Mouse (Mus musculus): ENCODE results near the gene Skint11. TPM values are rescaled to one million over a fixed set of nuclear protein-coding genes. Genes with fewer than 3 reads are reported as not detected.
"Not testable (repeated sequence)": the region's sequence is repeated elsewhere in the genome, so short reads cannot be mapped to it uniquely, and the experiment has no call there.

The Skint11 gene
- not detected in 2 replicates for total RNA-seq (2012; rRNA removed)

- in situ Hi-C loops (cut with MboI; ENCODE audit: low sequenced_read_pairs in 2 of 2, unreplicated experiment in 2 of 2) = no loop called here
- Histone ChIP-seq H3K27ac (ENCODE audit: insufficient read depth, low read depth, low read length, poor library complexity, severe bottlenecking) (no peak within 1 kb of the TSS), H3K4me3 (ENCODE audit: insufficient read depth in 1 of 2, low read depth in 1 of 2, low read length in 2 of 2, poor library complexity in 1 of 2, severe bottlenecking in 1 of 2) (no peak within 1 kb of the TSS), H3K4me1 (ENCODE audit: control insufficient read depth in 2 of 2, insufficient read depth in 2 of 2, low read length in 2 of 2, poor library complexity in 1 of 2) (no peaks in the 10 kb centered on the region), H3K36me3 (ENCODE audit: control insufficient read depth, insufficient read depth, low read length, poor library complexity, severe bottlenecking) (no peaks in the 10 kb centered on the region), H3K9ac (ENCODE audit: insufficient read depth, low read depth, low read length, poor library complexity, severe bottlenecking) (no peak within 1 kb of the TSS), H3K9me3 (ENCODE audit: control insufficient read depth, insufficient read depth, low read depth, low read length) (no peaks in the 10 kb centered on the region)
- TF ChIP-seq HCFC1 (IDR thresholded peaks at IDR 0.05; ENCODE audit: borderline replicate concordance, insufficient read depth, low read length) (no peak), MAFK (IDR thresholded peaks at IDR 0.05; ENCODE audit: insufficient read depth, low read depth, low read length) (no peak), CHD2 (IDR thresholded peaks at IDR 0.05; ENCODE audit: low read depth, low read length) (no peak), ZNF384 (IDR thresholded peaks at IDR 0.05; ENCODE audit: low read depth, low read length) (no peak), ZC3H11A (IDR thresholded peaks at IDR 0.05; ENCODE audit: borderline replicate concordance, low read depth, low read length) (no peak)
- DNase-seq (ENCODE audit: low read depth, low spot score) = no peak
Measured at GRCm38 (mm10) chr4:114163084-114163483, at the start of gene Skint11. Gene Skint11, plus strand, starts transcription at chr4:114163384.

- in situ Hi-C loops (cut with MboI; ENCODE audit: low sequenced_read_pairs in 2 of 2, unreplicated experiment in 2 of 2) = no loop called here
- no peaks in the 10 kb centered on the region for H3K36me3 ChIP-seq (ENCODE audit: control insufficient read depth, insufficient read depth, low read length, poor library complexity, severe bottlenecking)
- H3K9ac ChIP-seq (ENCODE audit: insufficient read depth, low read depth, low read length, poor library complexity, severe bottlenecking) = no peak overlapping the region
- H3K4me1 ChIP-seq (ENCODE audit: control insufficient read depth in 2 of 2, insufficient read depth in 2 of 2, low read length in 2 of 2, poor library complexity in 1 of 2) = no peaks in the 10 kb centered on the region
- H3K4me3 ChIP-seq (ENCODE audit: insufficient read depth in 1 of 2, low read depth in 1 of 2, low read length in 2 of 2, poor library complexity in 1 of 2, severe bottlenecking in 1 of 2) = no peak overlapping the region
- TF ChIP-seq CHD2 (IDR thresholded peaks at IDR 0.05; ENCODE audit: low read depth, low read length) (no peak), ZNF384 (IDR thresholded peaks at IDR 0.05; ENCODE audit: low read depth, low read length) (no peak), MAFK (IDR thresholded peaks at IDR 0.05; ENCODE audit: insufficient read depth, low read depth, low read length) (no peak), HCFC1 (IDR thresholded peaks at IDR 0.05; ENCODE audit: borderline replicate concordance, insufficient read depth, low read length) (no peak), ZC3H11A (IDR thresholded peaks at IDR 0.05; ENCODE audit: borderline replicate concordance, low read depth, low read length) (no peak)
- no peaks in the 10 kb centered on the region for H3K9me3 ChIP-seq (ENCODE audit: control insufficient read depth, insufficient read depth, low read depth, low read length)
- H3K27ac ChIP-seq (ENCODE audit: insufficient read depth, low read depth, low read length, poor library complexity, severe bottlenecking) = no peak overlapping the region
- no peak for DNase-seq (ENCODE audit: low read depth, low spot score)
Measured at GRCm38 (mm10) chr4:114161149-114161548, 2.0 kb upstream of the Skint11 start.

GRCm38 (mm10) chr4:114172898-114173297 lies 9.7 kb downstream of the Skint11 start:
- H3K27ac ChIP-seq (ENCODE audit: insufficient read depth, low read depth, low read length, poor library complexity, severe bottlenecking); in situ Hi-C loops (cut with MboI; ENCODE audit: low sequenced_read_pairs in 2 of 2, unreplicated experiment in 2 of 2); H3K36me3 ChIP-seq (ENCODE audit: control insufficient read depth, insufficient read depth, low read length, poor library complexity, severe bottlenecking); H3K4me1 ChIP-seq (ENCODE audit: control insufficient read depth in 2 of 2, insufficient read depth in 2 of 2, low read length in 2 of 2, poor library complexity in 1 of 2); H3K4me3 ChIP-seq (ENCODE audit: insufficient read depth in 1 of 2, low read depth in 1 of 2, low read length in 2 of 2, poor library complexity in 1 of 2, severe bottlenecking in 1 of 2); H3K9ac ChIP-seq (ENCODE audit: insufficient read depth, low read depth, low read length, poor library complexity, severe bottlenecking); DNase-seq (ENCODE audit: low read depth, low spot score); H3K9me3 ChIP-seq (ENCODE audit: control insufficient read depth, insufficient read depth, low read depth, low read length): not testable (repeated sequence)

GRCm38 (mm10) chr4:114256906-114257305 lies 93.7 kb downstream of the Skint11 start:
- H3K9me3 ChIP-seq (ENCODE audit: control insufficient read depth, insufficient read depth, low read depth, low read length); H3K27ac ChIP-seq (ENCODE audit: insufficient read depth, low read depth, low read length, poor library complexity, severe bottlenecking): not testable (repeated sequence)
- in situ Hi-C loops (cut with MboI; ENCODE audit: low sequenced_read_pairs in 2 of 2, unreplicated experiment in 2 of 2) = loop anchor here in 1 of 2 experiments (10.0 kb wide), 1 partner anchor 842 kb away; no protein-coding TSS in a partner anchor

More at GRCm38 (mm10) chr4:114256906-114257305, 93.7 kb downstream of the Skint11 start:
- H3K4me3 ChIP-seq (ENCODE audit: insufficient read depth in 1 of 2, low read depth in 1 of 2, low read length in 2 of 2, poor library complexity in 1 of 2, severe bottlenecking in 1 of 2); DNase-seq (ENCODE audit: low read depth, low spot score); H3K9ac ChIP-seq (ENCODE audit: insufficient read depth, low read depth, low read length, poor library complexity, severe bottlenecking); H3K36me3 ChIP-seq (ENCODE audit: control insufficient read depth, insufficient read depth, low read length, poor library complexity, severe bottlenecking); H3K4me1 ChIP-seq (ENCODE audit: control insufficient read depth in 2 of 2, insufficient read depth in 2 of 2, low read length in 2 of 2, poor library complexity in 1 of 2): not testable (repeated sequence)

Other genes with a start within 250 kb of the Skint11 start
- not detected in 2 replicates for gene Skint5, start 163.9 kb upstream of the Skint11 start, total RNA-seq (2012; rRNA removed)
- 0.11 and 0.31 TPM in 2 replicates for gene Trabd2b, start 243.3 kb downstream of the Skint11 start, total RNA-seq (2012; rRNA removed)

Measured in ES-E14 (cell line).